Mouse (Mus musculus) kidney, embryonic 15.5 days (tissue): ENCODE measurements around the gene Atrip. TPM values are rescaled to one million over a fixed set of nuclear protein-coding genes. Genes with fewer than 3 reads are reported as not detected.
A peak's percentile ranks its signal among the peaks of the same experiment; 100 is the strongest.

Experiments used
- ATAC-seq: fragments of 200-750 bp; cut with Nextera tagmentation; replicated peaks from 2 replicates; pipeline ENCODE4 v1.8.0; 2017; ENCODE audit warnings: moderate TSS enrichment; ENCODE audit not compliant: low FRiP score
- H3K27ac ChIP-seq: fragments of 300-500 bp; sonication (generic); 2 replicates; pipeline ENCODE4 v1.5.1; 2015; ENCODE audit warnings: mild to moderate bottlenecking, inconsistent platforms
- H3K27me3 ChIP-seq: fragments of 300-500 bp; sonication (generic); 2 replicates; pipeline ENCODE4 v1.6.1; 2015; ENCODE audit warnings: inconsistent platforms
- H3K36me3 ChIP-seq: fragments of 300-500 bp; sonication (generic); 2 replicates; pipeline ENCODE4 v1.6.1; 2015; ENCODE audit warnings: inconsistent platforms
- H3K4me1 ChIP-seq: fragments of 300-500 bp; sonication (generic); 2 replicates; pipeline ENCODE4 v1.6.1; 2015; ENCODE audit warnings: inconsistent platforms
- H3K4me2 ChIP-seq: fragments of 300-500 bp; sonication (generic); 2 replicates; pipeline ENCODE4 v1.6.1; 2015; ENCODE audit warnings: moderate library complexity, mild to moderate bottlenecking, inconsistent platforms
- H3K4me3 ChIP-seq: fragments of 300-500 bp; sonication (generic); replicated peaks from 2 replicates; pipeline ENCODE4 v1.5.1; 2015; ENCODE audit warnings: mild to moderate bottlenecking, inconsistent platforms
- H3K9ac ChIP-seq: fragments of 300-500 bp; sonication (generic); 2 replicates; pipeline ENCODE4 v1.6.1; 2015; ENCODE audit warnings: mild to moderate bottlenecking, inconsistent platforms
- H3K9me3 ChIP-seq: fragments of 300-500 bp; sonication (generic); replicated peaks from 2 replicates; pipeline ENCODE4 v1.6.1; 2016; ENCODE audit warnings: inconsistent platforms
- WGBS: fragments of 180-500 bp; shearing (Covaris S2); methylation state at CpG from one replicate; pipeline ENCODE4 v1.1.7; 2015; ENCODE audit warnings: mixed read lengths; 5-methylcytosine and 5-hydroxymethylcytosine counted together
- polyA plus RNA-seq: library from polyadenylated mRNA; unstranded; fragments of >200 nt; fragmentation: Nextera tagmentation; extraction: Ambion mirVana; gene quantifications from 2 replicates; pipeline ENCODE4 v1.2.1, GENCODE M21; 2015

Atrip gene
- polyA plus RNA-seq, 1 experiment from 2014 or later = 26.3 TPM

GRCm38 (mm10) chr9:109055271-109056030 is 18.5 kb downstream of the Atrip start:
- peaks cover 34% of the 10 kb centered on the region for H3K4me1 ChIP-seq
- 0 out of 2 replicates have a peak overlapping the region, but pooled peaks have one; percentile 0 for H3K9ac ChIP-seq
- H3K9me3 ChIP-seq = no peaks in the 10 kb centered on the region
- peak overlapping the region; percentile 38 for H3K4me3 ChIP-seq
- no peaks in the 10 kb centered on the region for H3K27me3 ChIP-seq
- ATAC-seq = no peak
- 89% methylated on average over 12 of the region's 12 CpGs for WGBS
- H3K36me3 ChIP-seq = peaks cover 51% of the 10 kb centered on the region
- H3K27ac ChIP-seq = peak overlapping the region; percentile 82
- peak overlapping the region; percentile 56 for H3K4me2 ChIP-seq

GRCm38 (mm10) chr9:109054712-109055111 is 19.2 kb downstream of the Atrip start:
- WGBS = 0% methylated on average over 7 of the region's 7 CpGs
- H3K27me3 ChIP-seq = no peaks in the 10 kb centered on the region
- peak; percentile 80 for ATAC-seq
- H3K4me2 ChIP-seq = peak overlapping the region; percentile 56
- peaks cover 46% of the 10 kb centered on the region for H3K36me3 ChIP-seq
- H3K9ac ChIP-seq = 0 out of 2 replicates have a peak overlapping the region, but pooled peaks have one; percentile 0
- peaks cover 31% of the 10 kb centered on the region for H3K4me1 ChIP-seq
- H3K9me3 ChIP-seq = no peaks in the 10 kb centered on the region
- peak overlapping the region; percentile 38 for H3K4me3 ChIP-seq
- peak overlapping the region; percentile 82 for H3K27ac ChIP-seq

GRCm38 (mm10) chr9:109053851-109054250 is 20.1 kb downstream of the Atrip start:
- no peak overlapping the region for H3K9ac ChIP-seq
- H3K4me3 ChIP-seq = no peak overlapping the region
- peaks cover 24% of the 10 kb centered on the region for H3K4me1 ChIP-seq
- H3K27me3 ChIP-seq = no peaks in the 10 kb centered on the region
- H3K27ac ChIP-seq = peak overlapping the region; percentile 82; the same call in 1 of the 2 replicates
- H3K4me2 ChIP-seq = no peak overlapping the region
- peaks cover 46% of the 10 kb centered on the region for H3K36me3 ChIP-seq
- WGBS = 77% methylated on average over 6 of the region's 6 CpGs
- ATAC-seq = no peak
- H3K9me3 ChIP-seq = no peaks in the 10 kb centered on the region

GRCm38 (mm10) chr9:109053366-109053765 is 20.6 kb downstream of the Atrip start:
- Histone ChIP-seq H3K27me3 (no peaks in the 10 kb centered on the region), H3K36me3 (peaks cover 47% of the 10 kb centered on the region), H3K4me3 (no peak overlapping the region), H3K9ac (no peak overlapping the region), H3K4me1 (peaks cover 19% of the 10 kb centered on the region), H3K27ac (no peak overlapping the region), H3K4me2 (no peak overlapping the region), H3K9me3 (no peaks in the 10 kb centered on the region)
- 86% methylated on average over 3 of the region's 3 CpGs for WGBS
- ATAC-seq = no peak

GRCm38 (mm10) chr9:109052490-109053260 is 21.2 kb downstream of the Atrip start:
- Histone ChIP-seq H3K27ac (no peak overlapping the region), H3K4me3 (no peak overlapping the region), H3K9ac (no peak overlapping the region), H3K27me3 (no peaks in the 10 kb centered on the region), H3K36me3 (peaks cover 41% of the 10 kb centered on the region), H3K4me2 (no peak overlapping the region), H3K4me1 (peaks cover 17% of the 10 kb centered on the region), H3K9me3 (no peaks in the 10 kb centered on the region)
- 86% methylated on average over 9 of the region's 9 CpGs for WGBS
- ATAC-seq = no peak

- peaks cover 17% of the 10 kb centered on the region for H3K4me1 ChIP-seq
- no peak for ATAC-seq
- WGBS = 91% methylated on average over 10 of the region's 10 CpGs
- no peak overlapping the region for H3K4me3 ChIP-seq
- H3K36me3 ChIP-seq = peaks cover 33% of the 10 kb centered on the region
- H3K27ac ChIP-seq = no peak overlapping the region
- H3K27me3 ChIP-seq = no peaks in the 10 kb centered on the region
- H3K4me2 ChIP-seq = no peak overlapping the region
- no peaks in the 10 kb centered on the region for H3K9me3 ChIP-seq
- no peak overlapping the region for H3K9ac ChIP-seq
Measured at GRCm38 (mm10) chr9:109051651-109052489, 22.1 kb downstream of the Atrip start.

- no peak overlapping the region for H3K27ac ChIP-seq
- no peak overlapping the region for H3K4me3 ChIP-seq
- no peaks in the 10 kb centered on the region for H3K27me3 ChIP-seq
- ATAC-seq = no peak
- no peak overlapping the region for H3K9ac ChIP-seq
- peaks cover 25% of the 10 kb centered on the region for H3K36me3 ChIP-seq
- H3K4me2 ChIP-seq = no peak overlapping the region
- H3K4me1 ChIP-seq = peaks cover 17% of the 10 kb centered on the region
- WGBS = 89% methylated on average over 13 of the region's 13 CpGs
- no peaks in the 10 kb centered on the region for H3K9me3 ChIP-seq
Measured at GRCm38 (mm10) chr9:109051011-109051501, 22.9 kb downstream of the Atrip start.

- Histone ChIP-seq H3K36me3 (peaks cover 21% of the 10 kb centered on the region), H3K27ac (no peak overlapping the region), H3K4me2 (no peak overlapping the region), H3K9me3 (no peaks in the 10 kb centered on the region), H3K27me3 (no peaks in the 10 kb centered on the region), H3K4me3 (no peak overlapping the region), H3K4me1 (peaks cover 17% of the 10 kb centered on the region), H3K9ac (no peak overlapping the region)
- ATAC-seq = no peak
- WGBS = 59% methylated on average over 3 of the region's 3 CpGs
Measured at GRCm38 (mm10) chr9:109050674-109050997, 23.3 kb downstream of the Atrip start.

- Histone ChIP-seq H3K36me3 (peaks cover 18% of the 10 kb centered on the region), H3K9me3 (no peaks in the 10 kb centered on the region), H3K27me3 (no peaks in the 10 kb centered on the region), H3K4me3 (no peak overlapping the region), H3K4me2 (no peak overlapping the region), H3K9ac (no peak overlapping the region), H3K4me1 (peaks cover 12% of the 10 kb centered on the region), H3K27ac (no peak overlapping the region)
- WGBS = 81% methylated on average over 9 of the region's 9 CpGs
- ATAC-seq = no peak
Measured at GRCm38 (mm10) chr9:109049996-109050673, 23.8 kb downstream of the Atrip start.

- Histone ChIP-seq H3K4me1 (peaks cover 5% of the 10 kb centered on the region), H3K4me2 (no peak overlapping the region), H3K4me3 (no peak overlapping the region), H3K27me3 (no peaks in the 10 kb centered on the region), H3K9ac (no peak overlapping the region), H3K36me3 (peaks cover 21% of the 10 kb centered on the region), H3K27ac (no peak overlapping the region), H3K9me3 (no peaks in the 10 kb centered on the region)
- no peak for ATAC-seq
- 69% methylated on average over 7 of the region's 7 CpGs for WGBS
Measured at GRCm38 (mm10) chr9:109049316-109049715, 24.6 kb downstream of the Atrip start.

GRCm38 (mm10) chr9:109046306-109046705 is 27.6 kb downstream of the Atrip start:
- H3K27ac ChIP-seq = no peak overlapping the region
- no peak overlapping the region for H3K4me2 ChIP-seq
- no peak overlapping the region for H3K4me3 ChIP-seq
- WGBS = 46% methylated on average over 5 of the region's 5 CpGs
- H3K27me3 ChIP-seq = no peaks in the 10 kb centered on the region
- H3K4me1 ChIP-seq = peaks cover under 1% of the 10 kb centered on the region; the same call in 1 of the 2 replicates
- no peak overlapping the region for H3K9ac ChIP-seq
- H3K36me3 ChIP-seq = peaks cover 12% of the 10 kb centered on the region; the same call in 1 of the 2 replicates
- ATAC-seq = no peak
- no peaks in the 10 kb centered on the region for H3K9me3 ChIP-seq
